Mouse (Mus musculus) heart, embryonic 10.5 days (tissue): ENCODE data around the gene Gm20479. TPM values are rescaled to one million over a fixed set of nuclear protein-coding genes. Genes with fewer than 3 reads are reported as not detected.

Experiments used
- DNase-seq: peaks from one replicate; pipeline ENCODE4 v3.0.0-alpha.2; 2017; ENCODE audit warnings: low spot score
- H3K27ac ChIP-seq: fragments of 300-500 bp; sonication (generic); 2 replicates; pipeline ENCODE4 v1.5.1; 2016; ENCODE audit warnings: mild to moderate bottlenecking
- H3K27me3 ChIP-seq: fragments of 300-500 bp; sonication (generic); 2 replicates; pipeline ENCODE4 v1.6.1; 2016; ENCODE audit warnings: mild to moderate bottlenecking; ENCODE audit not compliant: poor library complexity, insufficient read depth, severe bottlenecking
- H3K36me3 ChIP-seq: fragments of 300-500 bp; sonication (generic); 2 replicates; pipeline ENCODE4 v1.6.1; 2016; ENCODE audit warnings: mild to moderate bottlenecking, moderate library complexity
- H3K4me1 ChIP-seq: fragments of 300-500 bp; sonication (generic); 2 replicates; pipeline ENCODE4 v1.6.1; 2016; ENCODE audit warnings: mild to moderate bottlenecking
- H3K4me3 ChIP-seq: fragments of 300-500 bp; sonication (generic); 2 replicates; pipeline ENCODE4 v1.5.1; 2016; ENCODE audit warnings: mild to moderate bottlenecking, moderate library complexity
- H3K9me3 ChIP-seq: fragments of 300-500 bp; sonication (generic); 2 replicates; pipeline ENCODE4 v1.6.1; 2016; ENCODE audit warnings: mild to moderate bottlenecking, moderate library complexity
- WGBS: fragments of 180-500 bp; shearing (Covaris S2); methylation state at CpG from one replicate; pipeline ENCODE4 v1.1.7; 2016; 5-methylcytosine and 5-hydroxymethylcytosine counted together
- polyA plus RNA-seq: library from polyadenylated mRNA; unstranded; fragments of >200 nt; fragmentation: Nextera tagmentation; extraction: Ambion mirVana; gene quantifications from 2 replicates; pipeline ENCODE4 v1.2.1, GENCODE M21; 2016

Gm20479 gene
- polyA plus RNA-seq, 1 experiment from 2014 or later = 1.3 TPM

- Histone ChIP-seq H3K4me3 (peak overlapping the region; percentile 70), H3K27ac (peak overlapping the region; percentile 82), H3K9me3 (no peaks in the 10 kb centered on the region; the same call in 1 of the 2 replicates), H3K4me1 (peaks cover 42% of the 10 kb centered on the region), H3K27me3 (peaks cover 48% of the 10 kb centered on the region), H3K36me3 (0 out of 2 replicates have a peak, but pooled peaks cover 3% of the 10 kb centered on the region)
- DNase-seq = peak; percentile 100
- WGBS = under 1% methylated on average over 52 of the region's 52 CpGs
These were observed 4.2 kb upstream of the Gm20479 start for GRCm38 (mm10) chr7:27361283-27361946.

- no peak overlapping the region for H3K27ac ChIP-seq
- DNase-seq = no peak
- H3K4me3 ChIP-seq = peak overlapping the region; percentile 70
- H3K27me3 ChIP-seq = peaks cover 41% of the 10 kb centered on the region
- H3K36me3 ChIP-seq = 0 out of 2 replicates have a peak, but pooled peaks cover 3% of the 10 kb centered on the region
- H3K9me3 ChIP-seq = no peaks in the 10 kb centered on the region; the same call in 1 of the 2 replicates
- peaks cover 40% of the 10 kb centered on the region for H3K4me1 ChIP-seq
- 41% methylated on average over 6 of the region's 6 CpGs for WGBS
These were observed 3.5 kb upstream of the Gm20479 start for GRCm38 (mm10) chr7:27360749-27361148.

GRCm38 (mm10) chr7:27359706-27360358 is 2.6 kb upstream of the Gm20479 start:
- Histone ChIP-seq H3K36me3 (no peaks in the 10 kb centered on the region), H3K9me3 (no peaks in the 10 kb centered on the region), H3K27me3 (peaks cover 32% of the 10 kb centered on the region), H3K4me1 (peaks cover 44% of the 10 kb centered on the region), H3K4me3 (no peak overlapping the region), H3K27ac (no peak overlapping the region)
- 85% methylated on average over 9 of the region's 9 CpGs for WGBS
- no peak for DNase-seq

GRCm38 (mm10) chr7:27359162-27359561 is 1.9 kb upstream of the Gm20479 start:
- Histone ChIP-seq H3K27ac (no peak overlapping the region), H3K36me3 (no peaks in the 10 kb centered on the region), H3K4me3 (no peak overlapping the region), H3K9me3 (no peaks in the 10 kb centered on the region), H3K27me3 (peaks cover 25% of the 10 kb centered on the region), H3K4me1 (peaks cover 46% of the 10 kb centered on the region)
- no peak for DNase-seq
- 61% methylated on average over 2 of the region's 2 CpGs for WGBS

GRCm38 (mm10) chr7:27357595-27357978 is 368 bp upstream of the Gm20479 start:
- Histone ChIP-seq H3K27ac (peak overlapping the region; percentile 89), H3K36me3 (peaks cover 10% of the 10 kb centered on the region), H3K27me3 (peaks cover 10% of the 10 kb centered on the region), H3K4me1 (peaks cover 41% of the 10 kb centered on the region), H3K4me3 (peak overlapping the region; percentile 75), H3K9me3 (no peaks in the 10 kb centered on the region)
- WGBS = 24% methylated on average over 3 of the region's 3 CpGs
- DNase-seq = no peak

- DNase-seq = no peak
These were observed 971 bp downstream of the Gm20479 start for GRCm38 (mm10) chr7:27356248-27356647.

GRCm38 (mm10) chr7:27355745-27356240 is 1.4 kb downstream of the Gm20479 start, which contains the start of gene Shkbp1:
Shkbp1 (minus strand) TSS chr7:27356019.
- DNase-seq = peak; percentile 96
- Histone ChIP-seq H3K4me1 (peaks cover 32% of the 10 kb centered on the region), H3K4me3 (peak within 1 kb of the TSS; percentile 75), H3K27me3 (no peaks in the 10 kb centered on the region), H3K9me3 (no peaks in the 10 kb centered on the region), H3K27ac (peak within 1 kb of the TSS; percentile 89), H3K36me3 (peaks cover 23% of the 10 kb centered on the region)
- under 1% methylated on average over 34 of the region's 34 CpGs for whole genome bisulfite sequencing

More at GRCm38 (mm10) chr7:27356248-27356647, 971 bp downstream of the Gm20479 start:
- Histone ChIP-seq H3K27me3 (no peaks in the 10 kb centered on the region), H3K9me3 (no peaks in the 10 kb centered on the region), H3K4me3 (peak overlapping the region; percentile 75), H3K36me3 (peaks cover 21% of the 10 kb centered on the region), H3K4me1 (peaks cover 35% of the 10 kb centered on the region), H3K27ac (peak overlapping the region; percentile 89)
- 2% methylated on average over 16 of the region's 16 CpGs for WGBS

- 6% methylated on average over 14 of the region's 14 CpGs for WGBS
- no peaks in the 10 kb centered on the region for H3K27me3 ChIP-seq
- H3K4me1 ChIP-seq = peaks cover 31% of the 10 kb centered on the region
- peaks cover 28% of the 10 kb centered on the region for H3K36me3 ChIP-seq
- H3K9me3 ChIP-seq = no peaks in the 10 kb centered on the region
- peak overlapping the region; percentile 75 for H3K4me3 ChIP-seq
- H3K27ac ChIP-seq = peak overlapping the region; percentile 89
- DNase-seq = no peak
These were observed 2.0 kb downstream of the Gm20479 start for GRCm38 (mm10) chr7:27355261-27355660.

- peak overlapping the region; percentile 89; the same call in 1 of the 2 replicates for H3K27ac ChIP-seq
These were observed 2.4 kb downstream of the Gm20479 start for GRCm38 (mm10) chr7:27354783-27355182.

GRCm38 (mm10) chr7:27354144-27354543 is 3.1 kb downstream of the Gm20479 start:
- no peak for DNase-seq
- H3K9me3 ChIP-seq = no peaks in the 10 kb centered on the region
- H3K27me3 ChIP-seq = no peaks in the 10 kb centered on the region
- peaks cover 31% of the 10 kb centered on the region for H3K4me1 ChIP-seq
- no peak overlapping the region for H3K27ac ChIP-seq
- peaks cover 34% of the 10 kb centered on the region for H3K36me3 ChIP-seq
- 24% methylated on average over 6 of the region's 6 CpGs for WGBS
- peak overlapping the region; percentile 75 for H3K4me3 ChIP-seq

More at GRCm38 (mm10) chr7:27354783-27355182, 2.4 kb downstream of the Gm20479 start:
- DNase-seq = no peak
- H3K9me3 ChIP-seq = no peaks in the 10 kb centered on the region
- H3K4me1 ChIP-seq = peaks cover 31% of the 10 kb centered on the region
- peak overlapping the region; percentile 75 for H3K4me3 ChIP-seq
- 45% methylated on average over 4 of the region's 4 CpGs for WGBS
- H3K27me3 ChIP-seq = no peaks in the 10 kb centered on the region
- peaks cover 32% of the 10 kb centered on the region for H3K36me3 ChIP-seq

GRCm38 (mm10) chr7:27345444-27345843 is 11.8 kb downstream of the Gm20479 start:
- no peaks in the 10 kb centered on the region for H3K9me3 ChIP-seq
- H3K36me3 ChIP-seq = peaks cover 61% of the 10 kb centered on the region
- H3K4me1 ChIP-seq = 0 out of 2 replicates have a peak, but pooled peaks cover 3% of the 10 kb centered on the region
- 20% methylated on average over 6 of the region's 6 CpGs for WGBS
- H3K4me3 ChIP-seq = no peak overlapping the region
- H3K27ac ChIP-seq = no peak overlapping the region
- H3K27me3 ChIP-seq = peaks cover 5% of the 10 kb centered on the region; the same call in 1 of the 2 replicates
- no peak for DNase-seq

- Histone ChIP-seq H3K4me1 (peaks cover 11% of the 10 kb centered on the region; the same call in 1 of the 2 replicates), H3K4me3 (no peak overlapping the region), H3K27me3 (peaks cover 25% of the 10 kb centered on the region), H3K36me3 (peaks cover 39% of the 10 kb centered on the region), H3K27ac (no peak overlapping the region), H3K9me3 (no peaks in the 10 kb centered on the region)
- 43% methylated on average over 4 of the region's 4 CpGs for WGBS
- DNase-seq = no peak
These were observed 14.6 kb downstream of the Gm20479 start for GRCm38 (mm10) chr7:27342595-27342994.

GRCm38 (mm10) chr7:27339519-27339918 is 17.7 kb downstream of the Gm20479 start:
- peaks cover 23% of the 10 kb centered on the region for H3K36me3 ChIP-seq
- no peak for DNase-seq
- no peak overlapping the region for H3K27ac ChIP-seq
- H3K9me3 ChIP-seq = no peaks in the 10 kb centered on the region
- 41% methylated on average over 7 of the region's 7 CpGs for WGBS
- H3K4me1 ChIP-seq = peaks cover 27% of the 10 kb centered on the region
- H3K27me3 ChIP-seq = peaks cover 55% of the 10 kb centered on the region
- H3K4me3 ChIP-seq = no peak overlapping the region
